Mouse (Mus musculus) testis, adult 2 months (tissue): ENCODE data around the gene Rhox3h. TPM values are rescaled to one million over a fixed set of nuclear protein-coding genes. Genes with fewer than 3 reads are reported as not detected.
A peak's percentile ranks its signal among the peaks of the same experiment; 100 is the strongest.
"Not testable (repeated sequence)": the region's sequence is repeated elsewhere in the genome, so short reads cannot be mapped to it uniquely, and the experiment has no call there.

Experiments
- H3K27ac ChIP-seq: fragments of 200-500 bp; 2 replicates; pipeline ENCODE4 v1.5.1; 2012; ENCODE audit warnings: low read depth, low read length; ENCODE audit not compliant: control insufficient read depth, insufficient read depth
- H3K27me3 ChIP-seq: fragments of 200-500 bp; 2 replicates; pipeline ENCODE4 v1.6.1; 2012; ENCODE audit warnings: mild to moderate bottlenecking, low read length, moderate library complexity; ENCODE audit not compliant: control insufficient read depth, insufficient read depth
- H3K36me3 ChIP-seq: fragments of 200-500 bp; 2 replicates; pipeline ENCODE4 v1.6.1; 2012; ENCODE audit warnings: mild to moderate bottlenecking, low read length; ENCODE audit not compliant: control insufficient read depth, insufficient read depth
- H3K4me1 ChIP-seq: fragments of 200-500 bp; 2 replicates; pipeline ENCODE4 v1.6.1; 2012; ENCODE audit warnings: low read length; ENCODE audit not compliant: control insufficient read depth, insufficient read depth
- H3K4me3 ChIP-seq: fragments of 200-500 bp; 2 replicates; pipeline ENCODE4 v1.5.1; 2012; ENCODE audit warnings: low read depth, mild to moderate bottlenecking, low read length, moderate library complexity, mixed read lengths; ENCODE audit not compliant: control insufficient read depth
- CTCF ChIP-seq: fragments of 200-500 bp; IDR thresholded peaks from 2 replicates; pipeline ENCODE4 v1.5.1; 2012; ENCODE audit warnings: low read depth, mild to moderate bottlenecking, inconsistent platforms, low read length, moderate library complexity; ENCODE audit not compliant: control insufficient read depth, insufficient read depth, insufficient replicate concordance
- POLR2A ChIP-seq: fragments of 200-500 bp; IDR thresholded peaks from 2 replicates; pipeline ENCODE4 v1.6.1; 2012; ENCODE audit warnings: low read depth, mild to moderate bottlenecking, inconsistent platforms, low read length, moderate library complexity; ENCODE audit not compliant: control insufficient read depth
- polyA plus RNA-seq: library from polyadenylated mRNA; depleted of rRNA; stranded (reverse); fragments of >200 nt; gene quantifications from 2 replicates; pipeline ENCODE4 v1.2.3, GENCODE M21; 2012; rRNA removed

The Rhox3h gene
- 0.29 and 0.47 TPM in 2 replicates for polyA plus RNA-seq

- not testable (repeated sequence) for H3K27me3 ChIP-seq, H3K4me1 ChIP-seq, H3K27ac ChIP-seq, H3K36me3 ChIP-seq, H3K4me3 ChIP-seq
Measured at GRCm38 (mm10) chrX:37668664-37669063, at the start of gene Rhox3h. TSS of gene Rhox3h (minus strand) at chrX:37668764.

- Histone ChIP-seq H3K36me3 (no peaks in the 10 kb centered on the region), H3K27ac (no peak overlapping the region), H3K4me1 (no peaks in the 10 kb centered on the region), H3K27me3 (no peaks in the 10 kb centered on the region), H3K4me3 (no peak overlapping the region)
- TF ChIP-seq CTCF, result no peak
- TF ChIP-seq POLR2A, result no peak
Measured at GRCm38 (mm10) chrX:37701821-37702387, 33.3 kb upstream of the Rhox3h start.

DNA sequence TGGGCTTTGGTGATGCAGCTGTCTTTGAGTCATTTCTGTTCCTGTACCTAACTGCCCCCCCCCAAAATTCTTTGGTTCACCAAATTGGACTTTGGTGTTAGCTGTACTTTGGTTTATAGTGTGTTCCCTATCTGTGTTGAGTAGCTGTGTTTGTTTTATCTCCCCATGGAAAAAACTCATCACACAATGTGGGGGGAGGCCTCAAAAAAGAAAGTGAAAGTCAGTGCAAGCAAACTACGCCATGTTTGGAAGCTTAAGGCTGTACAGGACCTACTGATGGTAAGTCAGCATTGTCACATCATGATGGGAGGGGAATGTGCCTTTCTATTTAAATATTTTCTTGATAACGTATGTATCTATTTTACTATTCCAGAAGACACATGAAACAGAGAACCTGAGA is 23.7 kb upstream of the Rhox3h start:
- H3K4me1 ChIP-seq, result no peaks in the 10 kb centered on the region
- TF ChIP-seq POLR2A (no peak), CTCF (no peak)
- no peaks in the 10 kb centered on the region for H3K36me3 ChIP-seq
- H3K27me3 ChIP-seq, result no peaks in the 10 kb centered on the region
- H3K27ac ChIP-seq, result no peak overlapping the region
- H3K4me3 ChIP-seq, result no peak overlapping the region

GRCm38 (mm10) chrX:37683031-37683715 is 14.6 kb upstream of the Rhox3h start:
- Histone ChIP-seq H3K4me1 (no peaks in the 10 kb centered on the region), H3K27me3 (no peaks in the 10 kb centered on the region), H3K4me3 (peak overlapping the region; percentile 68), H3K36me3 (no peaks in the 10 kb centered on the region), H3K27ac (peak overlapping the region; percentile 43; the same call in 1 of the 2 replicates)
- no peak for TF ChIP-seq POLR2A
- TF ChIP-seq CTCF, result no peak

DNA sequence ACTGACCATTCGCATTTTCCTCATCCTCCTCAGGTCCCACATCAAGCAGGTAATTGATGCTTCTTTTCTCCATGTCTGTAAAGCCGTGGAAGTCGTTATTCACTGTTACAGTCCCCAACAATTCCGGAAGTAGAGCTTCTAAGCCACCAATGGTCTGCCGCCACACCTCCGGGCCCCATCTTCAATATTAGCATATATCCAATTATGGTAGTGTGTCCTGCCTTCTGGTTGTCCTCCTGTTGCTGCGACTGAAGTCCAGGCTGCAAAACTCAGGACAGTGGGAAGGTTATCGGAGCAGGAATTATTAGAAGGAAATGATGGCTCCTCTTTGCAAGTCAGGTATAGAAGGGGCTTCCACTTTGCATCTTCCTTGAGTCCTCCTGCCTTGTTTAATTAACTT is 4.6 kb upstream of the Rhox3h start, which contains the start of gene Rhox2h:
TSS of gene Rhox2h (minus strand) at position 101 of the 400 bp plus-strand sequence.
- H3K27ac ChIP-seq, H3K4me1 ChIP-seq, H3K4me3 ChIP-seq, H3K27me3 ChIP-seq, H3K36me3 ChIP-seq: not testable (repeated sequence)

DNA sequence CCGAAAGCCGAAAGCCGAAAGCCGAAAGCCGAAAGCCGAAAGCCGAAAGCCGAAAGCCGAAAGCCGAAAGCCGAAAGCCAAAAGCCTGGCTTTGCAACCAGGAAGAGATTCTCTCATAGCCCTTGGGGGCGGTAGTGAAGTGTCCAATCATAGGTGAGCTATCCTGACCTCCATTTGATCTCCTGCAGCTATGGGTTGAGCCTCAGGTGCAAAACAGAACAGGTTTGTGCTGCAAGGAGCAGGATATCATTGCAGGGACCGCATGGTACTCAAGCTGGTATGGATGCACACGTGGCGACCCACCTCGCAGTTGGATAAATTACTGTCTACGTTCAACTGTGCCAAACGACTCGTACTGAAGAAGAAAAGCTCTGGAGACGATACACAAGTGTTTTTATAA is 17.3 kb downstream of the Rhox3h start, which contains the start of gene Rhox4g:
TSS of gene Rhox4g (minus strand) at position 101 of the 400 bp plus-strand sequence.
- H3K27me3 ChIP-seq, H3K4me3 ChIP-seq, H3K36me3 ChIP-seq, H3K4me1 ChIP-seq, H3K27ac ChIP-seq: not testable (repeated sequence)

DNA sequence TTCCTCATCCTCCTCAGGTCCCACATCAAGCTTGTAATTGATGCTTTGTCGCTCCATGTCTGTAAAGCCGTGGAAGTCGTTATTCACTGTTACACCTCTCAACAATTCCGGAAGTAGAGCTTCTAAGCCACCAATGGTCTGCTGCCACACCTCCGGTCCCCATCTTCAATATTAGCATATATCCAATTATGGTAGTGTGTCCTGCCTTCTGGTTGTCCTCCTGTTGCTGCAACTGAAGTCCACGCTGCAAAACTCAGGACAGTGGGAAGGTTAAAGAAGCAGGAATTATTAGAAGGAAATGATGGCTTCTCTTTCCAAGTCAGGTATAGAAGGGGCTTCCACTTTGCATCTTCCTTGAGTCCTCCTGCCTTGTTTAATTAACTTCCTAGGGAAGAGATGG is 25.2 kb downstream of the Rhox3h start, which contains the start of gene Rhox2g:
TSS of gene Rhox2g (minus strand) at position 101 of the 400 bp plus-strand sequence.
- H3K4me1 ChIP-seq, H3K27me3 ChIP-seq, H3K36me3 ChIP-seq, H3K27ac ChIP-seq: not testable (repeated sequence)
- peak within 1 kb of the TSS; percentile 17; the same call in 1 of the 2 replicates for H3K4me3 ChIP-seq

DNA sequence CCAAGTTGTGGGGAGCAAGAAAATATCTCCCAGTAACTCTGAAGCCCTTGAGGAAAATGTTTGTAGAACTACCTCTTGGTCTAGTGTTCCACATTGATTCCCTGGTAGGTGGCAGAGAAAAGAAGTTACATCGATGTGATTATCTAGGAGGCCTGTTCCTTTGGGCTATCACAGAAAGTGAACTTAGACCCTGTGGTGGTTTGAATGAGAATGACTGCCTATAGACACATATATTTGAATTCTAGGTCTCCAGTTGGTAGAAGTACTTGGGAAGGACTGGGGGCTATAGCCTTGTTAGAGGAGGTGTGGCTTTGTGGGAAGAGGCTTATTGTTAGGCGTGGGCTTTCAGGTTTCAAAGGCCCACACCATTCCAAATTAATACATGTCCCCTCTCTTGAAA is 40.1 kb downstream of the Rhox3h start, which contains the start of gene Rhox3g:
TSS of gene Rhox3g (minus strand) at position 101 of the 400 bp plus-strand sequence.
- H3K4me3 ChIP-seq, H3K27ac ChIP-seq, H3K36me3 ChIP-seq, H3K4me1 ChIP-seq, H3K27me3 ChIP-seq: not testable (repeated sequence)

Other genes with a start within 250 kb of the Rhox3h start
- gene Rhox4b, start 236.3 kb downstream of the Rhox3h start, polyA plus RNA-seq, result not detected in 2 replicates
- 0.21 TPM in 1 of 2 replicates, not detected in the other for gene Rhox2c, start 215.1 kb downstream of the Rhox3h start, polyA plus RNA-seq
- 0.21 and 0.25 TPM in 2 replicates for gene Rhox3c, start 210.2 kb downstream of the Rhox3h start, polyA plus RNA-seq
- gene Rhox4c, start 188.4 kb downstream of the Rhox3h start, polyA plus RNA-seq, result not detected in 2 replicates
- 0.17 TPM in 1 of 2 replicates, not detected in the other for gene Rhox2d, start 175.3 kb downstream of the Rhox3h start, polyA plus RNA-seq
- 0.19 TPM in 1 of 2 replicates, not detected in the other for gene Rhox4d, start 154.4 kb downstream of the Rhox3h start, polyA plus RNA-seq
- gene Rhox2e, start 138.3 kb downstream of the Rhox3h start, polyA plus RNA-seq, result 0.19 and 0.31 TPM in 2 replicates
- gene Rhox3e, start 126.7 kb downstream of the Rhox3h start, polyA plus RNA-seq, result not detected in 2 replicates
- not detected in 2 replicates for gene Rhox4e, start 111.4 kb downstream of the Rhox3h start, polyA plus RNA-seq
- gene Rhox2f, start 97.4 kb downstream of the Rhox3h start, polyA plus RNA-seq, result not detected in 2 replicates
- gene Rhox3f, start 87.8 kb downstream of the Rhox3h start, polyA plus RNA-seq, result 0.23 and 0.32 TPM in 2 replicates
- not detected in 2 replicates for gene Rhox4f, start 61.1 kb downstream of the Rhox3h start, polyA plus RNA-seq
- 0.13 TPM in 1 of 2 replicates, not detected in the other for gene Rhox3g, start 40.2 kb downstream of the Rhox3h start, polyA plus RNA-seq
- gene Rhox2g, start 25.3 kb downstream of the Rhox3h start, polyA plus RNA-seq, result not detected in 2 replicates
- not detected in 2 replicates for gene Rhox4g, start 17.4 kb downstream of the Rhox3h start, polyA plus RNA-seq
- not detected in 2 replicates for gene Rhox2h, start 4.5 kb upstream of the Rhox3h start, polyA plus RNA-seq
- 9.3 and 15.5 TPM in 2 replicates for gene Rhox5, start 136.1 kb upstream of the Rhox3h start, polyA plus RNA-seq
- not detected in 2 replicates for gene Rhox6, start 158.1 kb upstream of the Rhox3h start, polyA plus RNA-seq
- gene Rhox7a, start 162.9 kb upstream of the Rhox3h start, polyA plus RNA-seq, result not detected in 2 replicates
- 6.1 and 10.7 TPM in 2 replicates for gene Rhox8, start 210.2 kb upstream of the Rhox3h start, polyA plus RNA-seq
- 0.16 and 0.34 TPM in 2 replicates for gene Rhox7b, start 228.5 kb upstream of the Rhox3h start, polyA plus RNA-seq
- not detected in 2 replicates for gene Rhox9, start 233.0 kb upstream of the Rhox3h start, polyA plus RNA-seq